Mouse (Mus musculus): Measurements from ENCODE around the gene Fen1.

GRCm38 (mm10) chr19:10248128-10248527, 44.2 kb upstream of the Fen1 start:
- TF ChIP-seq CTCF (IDR thresholded peaks at IDR 0.05; ENCODE audit: control insufficient read depth, insufficient read depth, insufficient read length) (no peak), MAX (IDR thresholded peaks at IDR 0.05) (no peak), USF1 (IDR thresholded peaks at IDR 0.05; ENCODE audit: low read depth) (no peak), MYOD1 (IDR thresholded peaks at IDR 0.05; ENCODE audit: control insufficient read depth, insufficient read length, low read depth) (no peak), FOSL1 (IDR thresholded peaks at IDR 0.05; ENCODE audit: insufficient read depth, low read length, poor library complexity, severe bottlenecking) (no peak), MYOG (IDR thresholded peaks at IDR 0.05; ENCODE audit: control insufficient read depth, extremely low read depth, insufficient read length) (no peak)

Measured in C2C12 (cell line).